Mouse (Mus musculus): Measurements from ENCODE around the gene Ccnb2. TPM values are rescaled to one million over a fixed set of nuclear protein-coding genes. Genes with fewer than 3 reads are reported as not detected.

The Ccnb2 gene
- polyA plus RNA-seq, 1 experiment from 2014 or later = 185 TPM

DNA sequence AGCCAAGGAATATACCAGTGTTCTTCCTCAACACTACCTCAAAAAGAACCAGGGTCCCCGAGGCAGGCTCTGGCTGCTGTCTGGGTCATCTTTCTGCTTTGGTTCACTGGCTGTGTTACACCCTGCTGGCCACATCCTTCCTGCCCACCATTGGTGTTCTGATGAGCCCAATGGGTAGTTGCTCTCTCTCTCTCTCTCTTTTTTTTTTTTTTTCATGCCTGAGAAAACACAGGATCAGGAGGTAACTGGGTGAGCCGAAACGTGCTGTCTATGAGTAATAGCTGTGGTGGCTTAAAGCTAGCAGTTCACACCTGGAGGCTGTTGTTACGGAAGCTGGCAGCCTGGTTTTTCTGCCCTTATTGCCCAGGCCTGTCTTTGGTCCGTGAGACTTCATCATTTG lies 49.7 kb downstream of the Ccnb2 start:
- H3K4me1 ChIP-seq = 0 out of 2 replicates have a peak, but pooled peaks cover 4% of the 10 kb centered on the region
- no peaks in the 10 kb centered on the region for H3K27me3 ChIP-seq (ENCODE audit: insufficient read depth, poor library complexity, severe bottlenecking)
- no peak for DNase-seq (ENCODE audit: low spot score)
- no peaks in the 10 kb centered on the region for H3K9me3 ChIP-seq
- WGBS = 78% methylated on average over 5 of the region's 5 CpGs
- no peak overlapping the region for H3K4me3 ChIP-seq
- H3K36me3 ChIP-seq = peaks cover 47% of the 10 kb centered on the region
- H3K27ac ChIP-seq = no peak overlapping the region

DNA sequence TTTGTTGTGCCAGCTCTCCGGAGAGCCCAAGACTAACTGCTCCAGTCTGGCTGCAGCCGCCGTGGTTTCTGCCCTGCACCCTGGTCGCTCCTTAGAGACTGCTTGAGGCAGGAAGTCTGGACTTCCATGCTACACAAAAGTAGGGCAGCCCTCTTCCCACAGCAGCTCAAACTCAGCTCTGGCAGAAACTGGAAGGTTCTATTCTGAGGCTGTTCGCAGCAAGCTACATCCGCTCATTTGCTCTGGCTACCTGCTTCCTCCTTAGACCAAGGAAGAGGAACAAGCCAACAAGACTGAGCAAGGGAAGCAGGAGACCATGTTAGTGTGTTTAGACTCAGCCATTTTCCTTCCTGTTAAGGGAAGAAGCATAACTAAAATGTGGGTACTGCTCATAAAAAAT lies 54.4 kb downstream of the Ccnb2 start:
- Histone ChIP-seq H3K9me3 (no peaks in the 10 kb centered on the region), H3K4me3 (no peak overlapping the region), H3K27me3 (ENCODE audit: insufficient read depth, poor library complexity, severe bottlenecking) (no peaks in the 10 kb centered on the region), H3K36me3 (peaks cover 74% of the 10 kb centered on the region), H3K27ac (no peak overlapping the region), H3K4me1 (0 out of 2 replicates have a peak, but pooled peaks cover 4% of the 10 kb centered on the region)
- DNase-seq (ENCODE audit: low spot score) = no peak
- WGBS = 82% methylated on average over 6 of the region's 6 CpGs

DNA sequence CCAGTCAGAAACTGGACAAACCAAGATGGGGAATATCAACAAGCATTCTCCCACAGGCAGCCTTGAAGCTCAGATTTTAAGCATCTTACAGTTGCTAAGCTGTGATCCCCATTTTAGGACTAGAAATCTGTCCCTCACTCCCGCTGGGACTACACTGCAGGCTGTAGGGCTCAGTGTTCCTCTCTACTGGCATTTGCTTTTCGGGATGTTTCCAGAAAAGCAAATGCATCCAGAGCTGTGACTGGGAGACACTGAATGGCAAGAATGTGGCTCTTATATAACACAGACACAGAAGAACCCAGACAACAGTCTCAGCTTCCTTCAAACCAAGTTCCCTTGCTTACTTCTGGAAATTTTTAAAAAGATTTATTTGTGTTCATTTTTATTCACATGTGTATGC lies 55.4 kb downstream of the Ccnb2 start:
- DNase-seq (ENCODE audit: low spot score) = no peak
- Histone ChIP-seq H3K36me3 (peaks cover 76% of the 10 kb centered on the region), H3K4me3 (no peak overlapping the region), H3K27me3 (ENCODE audit: insufficient read depth, poor library complexity, severe bottlenecking) (no peaks in the 10 kb centered on the region), H3K4me1 (0 out of 2 replicates have a peak, but pooled peaks cover 4% of the 10 kb centered on the region), H3K9me3 (no peaks in the 10 kb centered on the region), H3K27ac (no peak overlapping the region)
- 76% methylated on average over 2 of the region's 2 CpGs for WGBS

DNA sequence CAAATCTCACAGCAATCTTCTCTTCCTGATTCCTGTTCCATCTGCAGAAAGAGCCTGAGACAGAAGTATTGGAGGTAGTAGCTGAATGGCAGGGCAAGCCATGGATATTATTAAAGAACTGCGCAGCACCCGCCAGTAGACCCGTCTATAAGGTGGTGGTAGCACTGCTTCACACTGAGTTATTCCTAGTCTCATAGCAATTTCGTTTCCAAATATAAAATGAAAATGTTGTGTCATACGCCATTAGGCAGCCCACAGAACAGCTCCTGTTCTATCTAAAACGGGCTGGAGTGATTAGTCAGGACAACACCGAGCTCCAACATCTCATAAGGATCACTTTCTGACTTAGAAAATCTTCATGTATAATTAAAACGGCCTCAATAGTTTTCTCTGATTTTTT lies 56.6 kb downstream of the Ccnb2 start:
- H3K9me3 ChIP-seq = no peaks in the 10 kb centered on the region
- H3K27me3 ChIP-seq (ENCODE audit: insufficient read depth, poor library complexity, severe bottlenecking) = no peaks in the 10 kb centered on the region
- H3K4me1 ChIP-seq = no peaks in the 10 kb centered on the region
- WGBS = 91% methylated on average over 8 of the region's 8 CpGs
- H3K4me3 ChIP-seq = no peak overlapping the region
- no peak for DNase-seq (ENCODE audit: low spot score)
- H3K27ac ChIP-seq = no peak overlapping the region
- peaks cover 76% of the 10 kb centered on the region for H3K36me3 ChIP-seq

DNA sequence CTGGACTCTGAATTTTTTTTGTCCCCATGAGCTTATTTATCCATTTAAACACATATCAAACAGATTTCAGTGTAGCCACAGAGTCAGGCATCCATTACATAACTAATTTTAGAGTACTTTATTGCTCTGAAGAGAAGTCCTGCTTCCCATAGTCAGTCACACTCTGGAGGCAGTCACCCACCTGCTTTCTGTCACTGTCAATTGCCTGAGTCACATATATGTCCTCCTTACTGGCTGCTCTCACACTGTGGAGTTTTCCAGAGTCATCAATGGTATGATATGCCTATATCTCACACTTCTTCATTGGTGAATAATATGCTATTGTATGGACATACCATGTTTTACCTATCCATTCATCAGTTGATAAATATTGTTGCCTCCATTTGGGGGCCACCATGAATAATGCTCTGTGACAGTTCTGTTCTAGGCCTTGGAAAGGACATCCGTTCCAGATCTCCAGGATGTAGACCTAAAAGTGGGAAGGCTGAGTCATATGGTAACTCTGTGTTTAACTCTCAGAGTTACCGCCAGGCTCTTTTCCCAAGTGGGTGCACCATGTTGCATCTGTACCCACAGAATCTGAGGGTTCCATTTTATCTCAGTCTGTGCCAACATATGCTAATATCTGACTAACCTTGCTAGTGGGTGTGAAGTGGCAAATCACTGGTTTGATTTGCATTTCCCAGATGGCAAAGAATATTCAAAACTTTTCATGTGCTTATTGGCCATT lies 61.8 kb downstream of the Ccnb2 start:
- peaks cover 73% of the 10 kb centered on the region for H3K36me3 ChIP-seq
- H3K27ac ChIP-seq = no peak overlapping the region
- DNase-seq (ENCODE audit: low spot score) = no peak
- WGBS = 89% methylated on average over 2 of the region's 2 CpGs
- no peak overlapping the region for H3K4me3 ChIP-seq
- no peaks in the 10 kb centered on the region for H3K27me3 ChIP-seq (ENCODE audit: insufficient read depth, poor library complexity, severe bottlenecking)
- H3K9me3 ChIP-seq = no peaks in the 10 kb centered on the region
- no peaks in the 10 kb centered on the region for H3K4me1 ChIP-seq

Small RNAs within 50 kb of the gene (microRNA-seq; reads per million reads assigned to microRNA genes)
- 6.6 reads per million, percentile 20 among the genes with 10 or more reads in this experiment for gene Mir5626

Other genes with a start within 250 kb of the Ccnb2 start
- 13.3 and 14.4 TPM in 2 replicates for gene Myo1e, start 214.2 kb downstream of the Ccnb2 start, polyA plus RNA-seq (2016; fragmentation: Nextera tagmentation; extraction: Ambion mirVana)
- gene Rnf111, start 82.2 kb upstream of the Ccnb2 start, polyA plus RNA-seq (2016; fragmentation: Nextera tagmentation; extraction: Ambion mirVana) = 25.5 and 31.7 TPM in 2 replicates
- gene Sltm, start 121.2 kb upstream of the Ccnb2 start, polyA plus RNA-seq (2016; fragmentation: Nextera tagmentation; extraction: Ambion mirVana) = 37.5 and 55.3 TPM in 2 replicates
- 0.21 and 0.25 TPM in 2 replicates for gene Gm10642, start 234.7 kb upstream of the Ccnb2 start, polyA plus RNA-seq (2016; fragmentation: Nextera tagmentation; extraction: Ambion mirVana)
- gene Mindy2, start 235.6 kb upstream of the Ccnb2 start, polyA plus RNA-seq (2016; fragmentation: Nextera tagmentation; extraction: Ambion mirVana) = 6.7 and 9.2 TPM in 2 replicates